Mouse (Mus musculus): ENCODE measurements around the gene Pwwp2b.

- TF ChIP-seq TAL1 (IDR thresholded peaks at IDR 0.05; ENCODE audit: low read length): no peak
- TF ChIP-seq ETS1 (IDR thresholded peaks at IDR 0.05; ENCODE audit: low read depth, low read length): no peak
- no peak for TF ChIP-seq SIN3A (IDR thresholded peaks at IDR 0.05; ENCODE audit: low read length)
- TF ChIP-seq TBP (IDR thresholded peaks at IDR 0.05; ENCODE audit: low read depth, low read length): no peak
- TF ChIP-seq ZC3H11A (IDR thresholded peaks at IDR 0.05; ENCODE audit: low read depth, low read length): peak; percentile 64
- no peak for TF ChIP-seq KAT2A (conservative IDR thresholded peaks at IDR 0.05; ENCODE audit: low read depth, low read length)
- no peak for TF ChIP-seq POLR2A (IDR thresholded peaks at IDR 0.05; ENCODE audit: control insufficient read depth in 1 of 2, insufficient read depth in 1 of 2, low read depth in 1 of 2, low read length in 2 of 2, poor library complexity in 1 of 2)
- TF ChIP-seq USF1 (IDR thresholded peaks at IDR 0.05; ENCODE audit: low read depth, low read length): no peak
- peak; percentile 69 to 98 (median 70) for TF ChIP-seq CTCF (IDR thresholded peaks at IDR 0.05 in 2 of 3, conservative IDR thresholded peaks at IDR 0.05 in 1 of 3; ENCODE audit: control insufficient read depth in 1 of 3, insufficient read depth in 1 of 3, low read depth in 2 of 3, low read length in 3 of 3, poor library complexity in 1 of 3, severe bottlenecking in 1 of 3)
- no peak for TF ChIP-seq JUND (IDR thresholded peaks at IDR 0.05; ENCODE audit: low read depth, low read length)
- TF ChIP-seq UBTF (IDR thresholded peaks at IDR 0.05; ENCODE audit: borderline replicate concordance, insufficient read depth, low read depth, low read length): no peak
- no peak for TF ChIP-seq ZMIZ1 (IDR thresholded peaks at IDR 0.05; ENCODE audit: low read depth, low read length)
- peak; percentile 89 for TF ChIP-seq SMC3 (IDR thresholded peaks at IDR 0.05; ENCODE audit: low read depth, low read length)
- no peak for TF ChIP-seq HCFC1 (IDR thresholded peaks at IDR 0.05; ENCODE audit: low read depth, low read length)
Measured at GRCm38 (mm10) chr7:139208023-139208772, 40.1 kb upstream of the Pwwp2b start.

Measured in MEL (cell line).